Mouse (Mus musculus) layer of hippocampus, adult 11-12 months (tissue): ENCODE results near the gene Tnr.
A peak's percentile ranks its signal among the peaks of the same experiment; 100 is the strongest.

Experiments
- DNase-seq: peaks from one replicate; pipeline ENCODE4 v3.0.0; 2022; ENCODE audit warnings: low spot score

The Tnr gene

DNA sequence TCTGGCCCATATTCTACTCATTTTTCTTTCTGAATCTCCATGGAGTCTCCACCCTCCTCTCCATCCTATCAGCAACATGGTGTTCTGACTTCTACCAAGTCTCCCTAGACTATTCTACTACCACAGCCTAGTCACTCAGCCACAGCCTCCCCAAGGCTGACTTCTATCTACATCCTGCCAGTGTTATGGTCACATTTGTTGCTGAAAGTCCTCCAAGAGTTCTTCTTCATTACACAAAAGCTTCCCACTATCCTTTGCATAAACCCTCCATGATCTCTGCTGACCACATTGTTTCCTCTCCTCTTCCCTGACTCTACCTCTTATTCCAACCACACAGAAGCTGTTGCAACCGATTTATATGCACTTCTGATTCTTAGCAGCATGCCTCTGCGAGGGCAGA, 272.5 kb downstream of the Tnr start:
- no peak for DNase-seq

DNA sequence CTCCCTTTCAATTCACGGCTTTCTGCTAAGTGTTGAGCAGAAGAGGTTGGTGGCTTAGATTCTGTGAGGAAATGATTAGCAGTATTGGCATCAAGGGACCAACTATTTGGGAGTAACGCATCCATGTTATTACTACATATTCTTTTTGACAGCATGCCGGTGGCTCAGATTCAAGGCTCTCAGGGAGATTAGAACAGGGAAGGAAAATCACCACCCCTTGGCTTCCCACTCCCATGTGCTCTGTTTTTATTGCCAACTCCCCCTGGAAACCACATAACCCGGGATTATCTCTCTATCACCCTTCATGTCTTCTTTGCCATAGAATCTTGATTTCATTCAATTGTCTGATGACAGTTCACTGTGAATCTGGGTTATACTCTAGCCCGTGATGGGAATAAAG, 276.8 kb downstream of the Tnr start:
- DNase-seq: peak; percentile 26

GRCm38 (mm10) chr1:159801753-159802152, 278.2 kb downstream of the Tnr start:
- no peak for DNase-seq

DNA sequence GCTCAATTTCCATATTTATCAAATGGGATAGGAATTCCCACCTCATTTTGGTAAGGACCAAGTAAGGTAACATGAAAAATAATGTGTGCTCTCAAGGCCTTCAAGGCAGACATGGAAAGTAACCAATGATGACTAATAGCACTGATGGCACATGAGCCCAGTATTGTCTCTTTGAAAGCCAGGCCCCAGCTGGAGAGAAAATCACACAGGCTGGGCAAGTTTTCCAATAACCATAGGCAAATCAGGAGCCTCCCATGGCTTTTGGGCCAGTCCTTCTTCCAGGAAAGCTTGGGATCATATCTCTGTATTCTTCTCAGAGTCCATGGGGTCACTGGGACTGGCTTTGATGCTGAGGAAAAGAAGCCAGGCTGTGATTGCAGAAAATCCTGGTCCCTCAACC, 280.1 kb downstream of the Tnr start:
- DNase-seq: no peak

GRCm38 (mm10) chr1:159809493-159809892, 285.9 kb downstream of the Tnr start:
- no peak for DNase-seq

- no peak for DNase-seq
Observed at GRCm38 (mm10) chr1:159811805-159812204, 288.2 kb downstream of the Tnr start.

GRCm38 (mm10) chr1:159812820-159813411, 289.3 kb downstream of the Tnr start:
- DNase-seq: no peak

DNA sequence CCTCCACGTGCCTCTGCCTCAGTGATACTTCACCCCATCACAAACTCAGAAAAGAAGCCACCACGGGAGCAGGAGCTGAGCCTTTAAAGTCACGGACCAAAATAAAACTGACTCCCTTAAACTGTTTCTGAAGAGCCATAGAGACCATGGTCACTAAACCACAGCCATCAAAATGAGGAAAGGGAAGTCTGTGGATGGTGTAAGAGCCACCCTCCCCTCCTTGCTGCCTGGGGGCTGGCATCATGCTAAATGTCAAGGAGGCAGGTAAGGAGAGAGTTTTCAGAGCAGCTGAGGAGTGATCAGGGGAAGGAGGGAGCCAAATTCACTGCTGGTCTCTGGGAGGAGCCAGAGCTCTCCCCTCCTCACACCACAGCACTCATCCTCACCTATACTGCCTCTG, 290.8 kb downstream of the Tnr start:
- DNase-seq: no peak

GRCm38 (mm10) chr1:159816614-159817371, 293.2 kb downstream of the Tnr start:
- peak; percentile 29 for DNase-seq

- DNase-seq: peak; percentile 39
Observed at GRCm38 (mm10) chr1:159819511-159819910, 295.9 kb downstream of the Tnr start.

DNA sequence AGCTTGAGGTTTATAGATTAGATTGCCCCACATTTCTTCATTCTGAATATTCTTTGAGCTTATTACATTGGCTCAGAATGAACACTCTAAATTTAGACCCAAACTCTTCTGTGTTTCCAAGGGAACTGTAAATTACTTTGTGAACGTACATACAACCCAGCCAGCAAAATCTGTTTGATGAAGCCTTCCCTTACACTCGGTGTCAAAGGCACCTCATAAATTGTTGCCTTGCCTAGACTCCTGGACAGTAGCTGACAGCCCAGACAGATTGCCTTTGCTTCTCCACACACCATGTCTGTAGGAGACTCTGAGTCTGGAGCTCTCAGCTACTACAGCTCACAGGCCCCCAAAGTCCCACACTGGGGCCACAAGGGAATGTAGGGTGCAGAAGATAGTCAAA, 298.8 kb downstream of the Tnr start:
- DNase-seq: peak; percentile 17

- no peak for DNase-seq
Observed at GRCm38 (mm10) chr1:159828531-159828930, 305.0 kb downstream of the Tnr start.

DNA sequence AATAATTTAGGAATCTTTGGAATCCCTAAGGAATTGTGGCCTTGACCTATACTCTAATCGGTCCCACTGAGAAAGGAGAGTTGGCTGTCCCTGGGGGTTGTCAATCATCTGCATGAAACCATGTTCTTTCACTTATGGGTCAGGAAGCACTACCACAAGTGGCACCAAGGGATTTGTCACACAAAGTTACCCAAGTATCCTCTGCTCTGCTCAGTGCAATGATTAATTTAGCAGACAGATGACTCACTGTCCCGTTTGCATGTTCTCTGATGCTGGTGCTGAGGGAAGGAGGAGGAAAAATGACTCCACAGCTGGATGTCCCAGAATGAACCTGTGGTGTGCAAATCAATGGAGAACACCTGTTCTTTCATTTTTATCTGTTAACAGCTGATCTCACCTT, 309.6 kb downstream of the Tnr start:
- no peak for DNase-seq

DNA sequence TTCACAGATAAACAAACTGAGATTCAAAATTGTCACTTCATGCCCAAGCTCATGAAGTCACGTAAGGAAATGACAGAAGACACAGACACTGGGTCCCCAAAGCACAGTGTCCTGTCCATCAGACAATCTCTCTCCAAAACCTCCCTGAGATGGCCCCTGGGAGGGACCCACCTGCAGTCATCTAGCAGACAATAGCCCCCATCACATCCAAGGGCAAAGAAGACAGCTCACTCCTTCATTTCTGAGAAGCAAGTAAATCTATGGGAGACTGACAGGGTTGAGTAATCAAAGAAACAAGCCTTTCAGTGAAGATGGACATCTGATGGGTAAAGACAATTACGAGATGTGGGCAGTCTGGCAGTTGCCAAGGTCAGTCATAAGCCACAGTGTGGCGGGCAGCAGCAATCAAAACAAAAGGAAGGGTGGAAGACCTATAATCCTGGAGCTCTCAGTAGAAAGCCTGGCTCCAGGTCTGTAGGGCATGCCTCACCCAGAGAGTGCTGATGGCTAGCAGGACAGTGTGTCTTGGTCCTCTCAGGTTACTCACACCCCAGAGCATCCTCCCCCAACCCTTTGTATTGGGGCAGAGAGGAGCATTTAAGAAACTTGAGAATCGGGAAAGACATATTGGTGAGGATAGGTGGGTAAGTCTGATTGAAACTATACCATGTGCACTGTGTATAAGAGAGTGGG, 310.2 kb downstream of the Tnr start:
- no peak for DNase-seq

DNA sequence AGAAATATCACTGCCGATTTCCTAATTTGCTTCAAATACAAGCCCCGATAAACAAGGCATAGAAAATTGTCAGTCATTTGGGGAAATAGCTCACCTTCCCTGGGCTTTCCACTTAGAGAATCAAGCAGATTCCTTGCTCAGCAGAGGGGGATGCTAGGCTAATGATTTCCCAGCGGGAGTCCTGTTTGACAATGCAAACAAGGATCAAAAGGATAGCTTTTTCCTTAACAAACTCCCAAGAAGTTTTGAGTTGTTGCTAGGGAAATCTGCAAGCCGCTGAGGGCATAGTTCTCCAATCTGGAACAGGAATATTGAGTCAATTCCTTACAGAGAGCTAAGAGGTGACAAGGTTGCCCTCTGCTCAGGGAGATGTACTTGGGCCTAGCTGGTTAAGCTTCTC, 311.6 kb downstream of the Tnr start:
- DNase-seq: no peak

- no peak for DNase-seq
Observed at GRCm38 (mm10) chr1:159840337-159840736, 316.8 kb downstream of the Tnr start.

GRCm38 (mm10) chr1:159842876-159843275, 319.3 kb downstream of the Tnr start:
- no peak for DNase-seq

DNA sequence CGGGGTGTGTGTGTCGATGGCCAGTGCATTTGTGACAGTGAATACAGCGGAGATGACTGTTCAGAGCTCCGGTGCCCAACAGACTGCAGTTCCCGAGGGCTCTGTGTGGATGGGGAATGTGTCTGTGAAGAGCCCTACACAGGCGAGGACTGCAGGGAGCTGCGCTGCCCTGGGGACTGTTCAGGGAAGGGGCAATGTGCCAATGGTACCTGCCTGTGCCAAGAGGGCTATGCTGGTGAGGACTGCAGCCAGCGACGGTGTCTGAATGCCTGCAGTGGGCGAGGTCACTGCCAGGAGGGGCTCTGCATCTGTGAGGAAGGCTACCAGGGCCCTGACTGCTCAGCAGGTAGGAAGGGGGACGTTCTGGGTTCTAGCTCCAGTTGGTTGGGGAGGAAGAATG, 328.5 kb downstream of the Tnr start:
- no peak for DNase-seq

GRCm38 (mm10) chr1:159854261-159854660, 330.7 kb downstream of the Tnr start:
- no peak for DNase-seq

- no peak for DNase-seq
Observed at GRCm38 (mm10) chr1:159861782-159862474, 338.4 kb downstream of the Tnr start.

DNA sequence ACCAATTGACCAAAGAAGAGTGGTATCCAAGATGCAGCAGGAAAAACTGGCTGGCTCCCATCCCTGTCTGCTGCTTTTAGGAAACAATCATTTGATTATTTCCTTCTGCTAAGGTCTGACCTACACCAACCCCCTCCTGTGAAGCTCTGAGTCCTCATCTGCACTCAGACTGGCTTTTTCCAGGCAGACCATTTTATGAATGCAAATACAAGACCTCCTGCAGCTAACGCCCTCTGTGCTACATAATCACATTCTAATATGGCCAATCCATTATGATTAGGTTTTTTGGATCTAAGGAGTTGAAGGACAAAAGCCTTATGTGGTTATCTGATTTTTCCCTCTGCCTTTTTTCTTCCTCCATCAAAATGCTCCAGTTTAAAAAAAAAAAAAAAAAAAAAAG, 342.1 kb downstream of the Tnr start:
- DNase-seq: no peak

GRCm38 (mm10) chr1:159869619-159870441, 346.3 kb downstream of the Tnr start:
- DNase-seq: no peak
